Mouse (Mus musculus) ZHBTc4 (cell line): ENCODE measurements at regions not wholly inside any gene's neighbourhood (a gene's known extent, or its start where the extent isn't known, plus 50 kb on each side); places are given as distances from the start of the nearest gene placed in this dataset.

ENCODE experiments used
- DNase-seq: peaks from one replicate; pipeline ENCODE4 v3.0.0-alpha.2; 2011; ENCODE audit warnings: low read depth, low spot score

DNA sequence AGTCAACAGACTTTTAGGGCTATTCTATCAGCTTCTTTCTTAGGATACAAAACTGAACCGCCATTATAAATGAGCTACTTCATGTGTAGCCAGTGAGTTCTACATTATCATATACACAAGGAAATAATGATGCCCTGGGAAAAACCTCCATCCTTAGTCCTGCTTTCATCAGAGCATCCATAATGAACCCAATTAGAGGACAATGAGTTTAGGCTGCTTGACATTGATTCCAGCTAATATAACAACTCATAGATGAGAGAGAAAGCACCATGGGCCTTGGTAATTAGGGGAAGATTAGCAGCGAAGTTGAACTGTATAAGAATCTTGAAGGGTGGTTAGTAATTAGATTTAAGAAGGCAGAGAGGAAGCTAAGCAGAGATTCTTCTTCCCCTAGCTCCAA is 405.7 kb downstream of the Ipmk start:
- no peak for DNase-seq

DNA sequence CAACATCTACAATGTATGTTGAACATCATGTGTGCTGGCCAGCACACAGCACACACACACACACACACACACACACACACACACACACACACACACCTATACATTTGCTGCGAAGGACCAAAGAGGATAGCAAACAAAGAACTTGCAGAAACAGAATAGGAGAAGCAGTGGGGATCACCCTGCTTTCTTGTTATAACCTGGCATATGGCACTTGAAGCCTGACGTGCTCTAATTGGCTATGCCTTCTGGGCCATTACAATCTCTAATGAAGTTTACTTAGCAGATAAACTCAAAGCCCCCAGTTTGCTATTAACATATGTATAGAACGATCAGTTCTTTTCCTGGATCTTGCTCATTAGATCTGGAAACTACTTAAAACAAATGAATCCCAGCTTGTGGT is 407.2 kb downstream of the Ipmk start:
- no peak for DNase-seq

DNA sequence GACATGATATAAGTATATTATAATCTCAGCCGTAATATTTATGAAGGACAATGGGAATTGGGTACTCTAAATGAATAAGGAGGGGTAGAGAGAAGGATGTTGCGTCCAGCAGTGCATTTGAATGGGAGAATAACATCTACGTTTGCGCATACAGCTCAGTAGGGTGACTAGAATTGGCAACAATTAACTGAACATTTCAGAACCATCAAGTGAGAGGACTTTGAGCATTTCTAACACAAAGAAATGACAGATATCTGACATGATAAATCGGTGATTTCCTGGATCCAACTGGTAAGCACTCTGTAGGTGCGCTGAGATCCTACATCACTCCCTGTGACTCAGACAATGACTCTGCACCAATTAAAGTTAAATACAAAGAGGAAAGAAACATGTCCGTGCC is 431.3 kb downstream of the Ipmk start:
- peak; percentile 30 for DNase-seq

DNA sequence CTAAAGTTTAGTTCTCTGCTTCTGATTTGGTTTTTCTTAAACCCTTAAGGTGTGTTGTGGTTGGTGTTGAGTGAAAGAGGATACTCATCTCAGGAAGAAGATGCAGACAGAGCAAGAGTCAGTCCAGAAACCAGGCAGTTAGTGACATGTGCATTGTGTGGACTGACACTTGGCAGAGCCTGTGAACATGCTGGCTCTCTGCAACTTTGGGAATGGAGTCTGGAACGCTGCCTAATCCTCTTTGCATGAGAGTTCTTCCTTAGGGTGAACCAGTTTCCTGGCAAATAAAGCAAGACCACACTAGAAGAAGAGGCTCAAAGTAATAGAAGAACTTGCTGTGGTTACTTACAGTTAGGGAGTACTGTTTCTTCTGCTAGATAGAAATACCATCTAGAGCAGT is 441.7 kb downstream of the Ipmk start:
- DNase-seq = no peak

DNA sequence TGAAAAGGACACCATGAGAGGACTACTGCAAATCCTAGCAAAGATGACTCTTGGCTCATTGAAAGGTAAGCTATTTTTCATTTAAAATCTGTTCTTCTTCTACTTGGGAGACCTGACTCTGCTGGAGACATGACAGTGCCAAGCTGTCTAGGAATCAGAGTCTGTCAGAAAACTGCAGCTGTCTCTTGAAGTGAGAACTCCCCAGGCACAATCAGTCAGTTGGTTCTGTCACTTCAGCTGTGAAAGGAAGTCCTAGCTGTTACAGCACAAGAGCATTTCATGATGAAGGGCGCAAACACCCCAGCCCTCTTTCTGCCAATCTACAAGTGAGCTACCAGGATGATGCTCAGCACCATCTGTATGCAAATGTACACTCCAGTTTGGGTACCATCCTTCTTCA is 442.4 kb downstream of the Ipmk start:
- no peak for DNase-seq

DNA sequence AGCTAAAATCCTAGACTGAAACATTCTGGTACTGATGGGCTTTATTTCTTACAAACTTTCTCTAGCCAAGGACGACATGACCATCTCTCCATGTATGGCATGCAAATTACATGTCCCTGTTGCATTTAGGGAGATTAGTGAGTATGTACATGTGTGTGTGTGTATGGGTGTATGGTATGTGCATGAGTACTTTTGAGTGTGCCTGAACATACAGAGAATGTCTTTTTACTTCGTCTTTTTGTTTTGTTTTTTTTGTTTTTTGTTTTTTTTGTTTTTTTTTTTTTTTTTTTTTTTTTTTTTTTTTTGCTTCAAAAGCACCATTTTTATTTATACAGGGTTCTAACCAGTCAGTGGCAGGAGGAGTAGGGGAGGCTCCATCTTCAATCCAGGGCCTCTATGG is 451.1 kb downstream of the Ipmk start:
- DNase-seq = no peak

DNA sequence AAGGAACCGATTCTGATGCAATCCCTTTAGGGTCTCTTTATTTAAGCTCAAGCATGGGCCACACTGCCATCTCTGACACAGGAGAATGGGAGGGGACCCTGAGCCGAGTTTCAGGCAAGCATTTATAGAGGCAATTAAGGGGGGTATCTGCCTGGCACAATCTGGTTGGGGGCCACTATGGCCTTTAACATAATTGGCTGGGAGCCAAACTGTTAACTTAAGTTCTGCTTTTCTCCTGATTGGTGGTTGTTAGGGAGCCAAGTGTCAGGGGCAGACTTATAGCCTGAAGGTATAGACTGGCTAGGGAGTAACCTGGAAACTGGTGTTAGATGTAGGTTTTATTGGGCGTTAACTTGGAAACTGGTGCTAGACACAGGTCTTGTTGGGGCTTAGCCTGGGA is 454.9 kb downstream of the Ipmk start:
- no peak for DNase-seq

DNA sequence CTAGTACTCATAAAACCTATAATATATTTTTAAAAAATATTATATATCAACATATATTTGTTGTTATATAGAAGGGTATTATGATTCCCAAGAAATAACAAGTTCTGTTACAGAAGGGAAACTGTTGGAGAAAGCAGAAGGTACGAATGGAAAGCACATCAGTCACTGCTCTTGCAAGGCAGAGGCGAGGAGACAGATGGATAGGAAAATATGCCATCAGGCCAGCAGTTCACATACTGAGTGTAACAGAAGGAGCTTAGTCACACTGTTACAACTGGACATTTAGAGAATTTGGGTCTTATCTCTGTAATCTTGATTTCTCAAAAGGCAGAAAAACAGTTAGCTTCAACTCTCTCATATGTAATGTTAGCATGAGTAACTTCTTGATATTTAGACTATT is 485.1 kb downstream of the Ipmk start:
- no peak for DNase-seq

DNA sequence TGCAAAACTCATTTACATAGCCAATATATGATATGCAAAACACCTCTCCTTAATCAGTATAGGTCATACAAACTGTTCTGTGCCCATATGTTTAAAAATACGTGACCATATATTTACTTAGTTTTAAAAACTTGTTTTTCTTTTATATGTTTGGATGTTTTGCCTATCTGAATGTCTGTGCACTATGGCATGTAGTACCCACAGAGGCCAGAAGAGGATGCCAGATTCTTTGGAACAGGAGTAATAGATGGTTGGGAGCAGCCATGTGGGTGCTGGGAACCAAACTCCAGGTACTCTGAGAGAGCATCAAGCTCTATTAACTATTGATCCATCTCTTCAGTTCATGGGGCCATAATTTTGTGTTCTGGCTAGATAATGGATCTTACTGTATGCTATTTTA is 487.5 kb downstream of the Ipmk start:
- no peak for DNase-seq

DNA sequence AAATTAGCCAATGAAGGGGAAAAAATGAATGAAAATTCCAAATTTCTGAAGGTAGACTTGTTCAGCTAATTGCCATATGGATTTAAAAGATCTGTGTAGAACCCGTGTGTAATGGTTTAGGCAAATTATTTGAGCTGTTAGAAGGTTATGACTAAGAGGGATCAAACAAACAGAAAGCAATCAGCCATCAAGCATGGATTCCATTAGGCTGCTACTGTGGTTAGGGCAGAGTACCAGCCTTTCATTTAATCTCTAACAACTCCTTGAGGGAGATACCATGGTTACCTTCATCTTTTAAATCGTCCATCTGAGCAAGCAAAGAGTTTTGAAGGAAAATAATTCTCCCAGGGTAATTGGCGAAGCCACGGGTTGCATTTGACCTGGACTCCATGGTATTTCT is 509.5 kb downstream of the Ipmk start:
- DNase-seq = no peak

DNA sequence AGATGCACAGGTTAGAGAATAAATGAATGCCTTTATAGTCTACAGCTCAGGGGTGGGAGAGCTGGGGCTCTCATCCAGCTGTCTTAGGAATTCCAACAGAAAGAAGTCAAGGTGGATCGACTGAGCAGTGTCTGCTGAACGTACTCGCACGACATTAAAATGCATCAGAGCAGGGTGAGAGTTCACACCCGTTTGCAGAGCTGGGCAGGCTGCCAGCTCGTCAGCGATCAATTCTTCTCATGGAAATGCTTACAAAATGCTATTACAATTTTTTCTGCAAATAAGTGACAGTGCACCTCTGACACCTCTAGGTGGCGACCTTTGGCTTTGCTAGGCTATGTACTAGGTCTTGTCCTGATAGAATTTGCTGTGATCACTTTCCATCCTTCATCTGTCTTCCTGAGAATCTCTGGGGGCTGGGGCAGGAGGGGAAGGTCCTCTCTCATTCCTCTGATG is 510.0 kb downstream of the Ipmk start:
- peak; percentile 34 for DNase-seq

DNA sequence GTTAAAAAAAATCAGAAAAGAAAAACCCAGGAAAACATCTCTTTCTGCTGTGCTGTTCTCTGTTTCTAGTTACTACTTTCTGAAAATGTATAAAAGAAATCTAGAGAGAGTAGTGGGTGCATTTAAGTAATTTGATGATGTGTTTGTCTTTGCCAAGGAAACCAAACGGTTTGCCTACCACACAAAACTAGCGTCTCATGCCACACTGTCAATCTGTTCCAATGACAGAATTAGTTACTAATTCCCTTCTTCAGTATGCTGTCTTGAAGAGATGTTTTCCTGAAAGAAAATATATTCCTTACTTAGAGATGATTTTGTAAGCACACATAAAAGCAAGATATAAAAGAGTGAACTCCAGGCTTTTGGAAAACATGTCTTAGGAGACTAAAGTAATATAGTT is 546.2 kb downstream of the Ipmk start:
- DNase-seq = no peak

DNA sequence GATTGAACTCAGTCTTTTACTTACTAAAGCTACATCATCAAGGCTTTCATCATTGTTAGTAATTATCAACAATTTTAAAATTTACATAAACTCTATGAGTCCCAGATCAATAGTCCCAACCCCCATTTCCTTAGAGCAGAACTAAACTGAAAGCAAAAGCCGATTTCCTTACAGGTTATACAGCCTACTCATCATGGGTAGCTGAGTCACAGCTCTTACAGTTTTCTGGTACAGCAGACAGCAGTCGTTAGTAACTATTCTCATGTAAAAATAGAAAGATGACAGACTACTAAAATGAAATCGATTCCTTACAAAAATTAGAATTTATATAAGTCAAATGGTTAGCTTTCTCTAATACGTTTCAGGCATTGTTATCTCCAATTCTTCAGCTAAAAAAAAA is 557.5 kb downstream of the Ipmk start:
- DNase-seq = no peak
